Mouse (Mus musculus) Muller cell, postnatal 12 days (primary cell): ENCODE results near the gene Snrk.
A peak's percentile ranks its signal among the peaks of the same experiment; 100 is the strongest.

Source experiments
- DNase-seq: peaks from one replicate; pipeline ENCODE4 v3.0.0-alpha.2; 2015; ENCODE audit errors: inconsistent ontology term

Snrk gene

GRCm38 (mm10) chr9:122107701-122108375 lies 9.2 kb upstream of the Snrk start:
- DNase-seq, result no peak

- DNase-seq, result peak; percentile 40
Observed at GRCm38 (mm10) chr9:122109553-122110225, 7.4 kb upstream of the Snrk start.

- no peak for DNase-seq
Observed at GRCm38 (mm10) chr9:122110508-122110907, 6.6 kb upstream of the Snrk start.

GRCm38 (mm10) chr9:122110921-122111320 lies 6.1 kb upstream of the Snrk start:
- DNase-seq, result no peak

GRCm38 (mm10) chr9:122115552-122115951 lies 1.5 kb upstream of the Snrk start:
- no peak for DNase-seq

GRCm38 (mm10) chr9:122116359-122116758 lies 707 bp upstream of the Snrk start:
- peak; percentile 39 for DNase-seq

- DNase-seq, result peak; percentile 48
Observed at GRCm38 (mm10) chr9:122117692-122118529, 845 bp downstream of the Snrk start.

- DNase-seq, result peak; percentile 14
Observed at GRCm38 (mm10) chr9:122120089-122120488, 3.0 kb downstream of the Snrk start.

GRCm38 (mm10) chr9:122122113-122122512 lies 5.0 kb downstream of the Snrk start:
- DNase-seq, result no peak

GRCm38 (mm10) chr9:122123181-122123580 lies 6.1 kb downstream of the Snrk start:
- no peak for DNase-seq

- no peak for DNase-seq
Observed at GRCm38 (mm10) chr9:122125723-122126290, 8.7 kb downstream of the Snrk start.

GRCm38 (mm10) chr9:122126790-122127189 lies 9.7 kb downstream of the Snrk start:
- DNase-seq, result no peak

- no peak for DNase-seq
Observed at GRCm38 (mm10) chr9:122127271-122127785, 10.3 kb downstream of the Snrk start.

- DNase-seq, result no peak
Observed at GRCm38 (mm10) chr9:122128686-122129085, 11.6 kb downstream of the Snrk start.

- no peak for DNase-seq
Observed at GRCm38 (mm10) chr9:122130666-122131065, 13.6 kb downstream of the Snrk start.

GRCm38 (mm10) chr9:122132145-122132544 lies 15.1 kb downstream of the Snrk start:
- no peak for DNase-seq

- no peak for DNase-seq
Observed at GRCm38 (mm10) chr9:122135095-122135884, 18.2 kb downstream of the Snrk start.

- no peak for DNase-seq
Observed at GRCm38 (mm10) chr9:122135885-122136170, 18.8 kb downstream of the Snrk start.

- DNase-seq, result no peak
Observed at GRCm38 (mm10) chr9:122137960-122138359, 20.9 kb downstream of the Snrk start.

- DNase-seq, result no peak
Observed at GRCm38 (mm10) chr9:122138371-122139029, 21.4 kb downstream of the Snrk start.

- no peak for DNase-seq
Observed at GRCm38 (mm10) chr9:122139236-122139635, 22.2 kb downstream of the Snrk start.
